Mouse (Mus musculus) stomach, postnatal 0 days (tissue): ENCODE measurements around the gene Tsen34.

Experiments
- CTCF ChIP-seq: IDR thresholded peaks from 2 replicates; pipeline ENCODE4 v1.5.1; 2016; ENCODE audit warnings: antibody characterized with exemption, low read depth, mild to moderate bottlenecking, moderate library complexity
- EP300 ChIP-seq: optimal IDR thresholded peaks from 2 replicates; pipeline ENCODE3; 2016; ENCODE audit warnings: antibody characterized with exemption

DNA sequence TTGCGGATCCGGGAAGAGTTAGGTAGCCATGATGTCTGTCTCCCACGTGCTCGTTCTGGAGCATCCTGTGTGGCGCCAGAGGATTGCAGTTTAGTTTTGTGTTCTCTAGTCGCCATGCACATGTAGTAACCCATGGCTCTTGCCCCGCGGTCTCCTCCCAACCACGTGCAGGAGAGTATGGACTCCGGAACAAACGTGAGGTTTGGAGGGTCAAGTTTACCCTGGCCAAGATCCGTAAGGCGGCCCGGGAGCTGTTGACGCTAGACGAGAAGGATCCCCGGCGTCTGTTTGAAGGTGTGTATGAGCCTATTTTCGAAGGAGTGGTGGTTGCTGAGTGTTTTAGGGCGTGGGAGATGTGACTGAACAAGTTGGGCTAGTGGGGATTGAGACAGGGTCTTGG is 11.8 kb downstream of the Tsen34 start:
- no peak for TF ChIP-seq CTCF
- TF ChIP-seq EP300: no peak
